ENCODE assay signal across 7 mouse cellular contexts in the genomic region with DNA sequence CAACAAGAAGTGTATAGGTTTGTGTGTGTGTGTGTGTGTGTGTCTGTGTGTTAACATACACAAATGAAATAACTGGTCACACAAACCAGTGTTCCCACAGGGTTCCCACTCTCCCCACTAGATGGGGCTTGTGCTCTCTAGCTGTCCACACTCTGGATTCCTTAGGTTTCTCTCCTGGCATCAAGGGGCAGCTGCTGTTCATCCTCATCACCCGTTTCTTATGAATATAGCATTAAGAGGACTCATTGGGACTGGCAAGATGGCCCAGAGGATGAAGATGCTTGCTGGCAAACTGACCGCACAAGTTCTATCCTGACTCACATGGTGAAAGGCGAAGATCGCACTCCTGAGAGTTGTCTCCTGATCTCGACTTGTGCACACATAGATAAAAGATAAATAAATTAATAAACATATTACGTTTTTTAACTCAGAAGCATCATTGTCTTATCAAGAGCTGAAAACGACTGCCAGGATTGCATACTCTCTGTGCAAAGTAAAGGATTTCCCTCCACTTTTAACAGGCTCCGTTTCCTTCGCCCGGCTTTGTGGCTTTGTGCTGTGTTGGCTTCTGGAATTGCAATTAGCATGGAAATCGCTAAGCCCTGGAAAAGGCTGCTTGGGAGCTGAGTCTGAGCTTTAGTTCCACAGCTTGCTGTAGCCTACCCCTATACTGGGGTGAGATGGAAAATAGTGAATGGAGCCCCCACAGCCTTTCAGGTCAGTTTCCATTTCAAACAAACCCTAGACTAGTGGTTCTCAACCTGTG.
A peak's percentile ranks its signal among the peaks of the same experiment; 100 is the strongest.
DNase-seq lines count a peak whose midpoint lies in the region; ATAC-seq and TF ChIP-seq lines count a peak whose summit lies in the region.

No protein-coding gene starts in this region.

- no peak overlapping the region; the same call in 1 of the 2 replicates for H3K9ac ChIP-seq in hindbrain, postnatal 0 days (replicated peaks; ENCODE audit: low read length)
- H3K9ac ChIP-seq in midbrain, embryonic 14.5 days (replicated peaks; ENCODE audit: low read length) = peak overlapping the region; percentile 51

- H3K9me3 ChIP-seq in hindbrain, postnatal 0 days (ENCODE audit: low read length) = no peaks in the 10 kb centered on the region
- H3K9me3 ChIP-seq in midbrain, embryonic 14.5 days (ENCODE audit: control insufficient read depth, low read length) = no peaks in the 10 kb centered on the region

- peak overlapping the region; percentile 46; the same call in 1 of the 2 replicates for H3K27ac ChIP-seq in gastrocnemius, adult 2 months
- no peak overlapping the region for H3K27ac ChIP-seq in hindbrain, postnatal 0 days
- H3K27ac ChIP-seq in midbrain, embryonic 14.5 days (replicated peaks; ENCODE audit: low read depth, low read length) = no peak overlapping the region

- peak; percentile 82 for ATAC-seq in hindbrain, postnatal 0 days
- peak; percentile 71 for ATAC-seq in midbrain, embryonic 14.5 days (ENCODE audit: low FRiP score, low TSS enrichment)
- no peak for ATAC-seq in erythroblast, adult 5-6 weeks (replicated peaks; ENCODE audit: low FRiP score, poor library complexity, severe bottlenecking)

- peak overlapping the region; percentile 54 for H3K4me3 ChIP-seq in gastrocnemius, adult 2 months
- peak overlapping the region; percentile 18; the same call in 1 of the 2 replicates for H3K4me3 ChIP-seq in hindbrain, postnatal 0 days (ENCODE audit: low read length)
- peak overlapping the region; percentile 31 for H3K4me3 ChIP-seq in midbrain, embryonic 14.5 days (replicated peaks; ENCODE audit: low read depth, low read length)

- 21% methylated on average over 11 of the region's 11 CpGs for WGBS in hindbrain, postnatal 0 days
- WGBS in midbrain, embryonic 14.5 days = 19% methylated on average over 11 of the region's 11 CpGs

- intact Hi-C loops in gastrocnemius, adult 2 months (cut with DNase I) = loop anchor here (5.0 kb wide), 2 partner anchors 449 to 519 kb away; no protein-coding TSS in a partner anchor

- no peaks in the 10 kb centered on the region for H3K27me3 ChIP-seq in hindbrain, postnatal 0 days (ENCODE audit: insufficient read depth, low read length)
- H3K27me3 ChIP-seq in midbrain, embryonic 14.5 days (ENCODE audit: control insufficient read depth, insufficient read depth, low read length) = no peaks in the 10 kb centered on the region

- no peaks in the 10 kb centered on the region for H3K4me1 ChIP-seq in hindbrain, postnatal 0 days (ENCODE audit: insufficient read depth, low read length)
- H3K4me1 ChIP-seq in midbrain, embryonic 14.5 days (ENCODE audit: control insufficient read depth, insufficient read depth, low read length) = no peaks in the 10 kb centered on the region

- peak overlapping the region; percentile 55 for H3K4me2 ChIP-seq in hindbrain, postnatal 0 days (ENCODE audit: low read depth, low read length)
- peak overlapping the region; percentile 62 for H3K4me2 ChIP-seq in midbrain, embryonic 14.5 days (ENCODE audit: low read length)

- H3K36me3 ChIP-seq in hindbrain, postnatal 0 days (ENCODE audit: insufficient read depth, low read length) = no peaks in the 10 kb centered on the region
- H3K36me3 ChIP-seq in midbrain, embryonic 14.5 days (ENCODE audit: control insufficient read depth, insufficient read depth, low read length) = no peaks in the 10 kb centered on the region

- TF ChIP-seq CTCF in gastrocnemius, adult 2 months (IDR thresholded peaks at IDR 0.05) = peak; percentile 72
- peak; percentile 91 for TF ChIP-seq CTCF in hindbrain, postnatal 0 days (IDR thresholded peaks at IDR 0.05; ENCODE audit: low read depth)

- peak; percentile 36 to 57 for DNase-seq in adrenal gland, postnatal 36 days
- DNase-seq in cerebellum, postnatal 4 days (ENCODE audit: low spot score in 2 of 2) = peak; percentile 60 to 66
- DNase-seq in gastrocnemius, adult 2 months = peak; percentile 30
- peak; percentile 87 for DNase-seq in hindbrain, postnatal 0 days (ENCODE audit: low spot score)
- DNase-seq in left cerebral cortex, adult 8-10 months (ENCODE audit: low spot score in 2 of 2) = peak; percentile 42 to 46
- peak; percentile 90 for DNase-seq in midbrain, embryonic 14.5 days

Comparison
In these comparisons a context has a peak if more than half of its experiments do, and no peak if none do; other contexts are left out.
1. DNase-seq: peak in every context shown above with its lines; median percentile 90 in midbrain, embryonic 14.5 days; 87 in hindbrain, postnatal 0 days; 63 in cerebellum, postnatal 4 days; 46 in adrenal gland, postnatal 36 days; 44 in left cerebral cortex, adult 8-10 months; 30 in gastrocnemius, adult 2 months.